Mouse (Mus musculus) liver, embryonic 13.5 days (tissue): ENCODE data around the gene Fam208b. TPM values are rescaled to one million over a fixed set of nuclear protein-coding genes. Genes with fewer than 3 reads are reported as not detected.

Experiments
- polyA plus RNA-seq: library from polyadenylated mRNA; unstranded; fragments of >200 nt; fragmentation: Nextera tagmentation; extraction: Ambion mirVana; gene quantifications from 2 replicates; pipeline ENCODE4 v1.2.1, GENCODE M21; 2015

Fam208b gene
- polyA plus RNA-seq, 1 experiment from 2014 or later = 3.3 TPM

Other genes with a start within 250 kb of the Fam208b start
- gene Gdi2, start 73.0 kb downstream of the Fam208b start, polyA plus RNA-seq = 188 and 213 TPM in 2 replicates
- 2.1 and 2.8 TPM in 2 replicates for gene Asb13, start 22.9 kb upstream of the Fam208b start, polyA plus RNA-seq
- gene Calml3, start 193.2 kb upstream of the Fam208b start, polyA plus RNA-seq = not detected in 2 replicates
- not detected in 2 replicates for gene Calm4, start 226.6 kb upstream of the Fam208b start, polyA plus RNA-seq
- not detected in 2 replicates for gene Calm5, start 243.1 kb upstream of the Fam208b start, polyA plus RNA-seq